In the genomic region with DNA sequence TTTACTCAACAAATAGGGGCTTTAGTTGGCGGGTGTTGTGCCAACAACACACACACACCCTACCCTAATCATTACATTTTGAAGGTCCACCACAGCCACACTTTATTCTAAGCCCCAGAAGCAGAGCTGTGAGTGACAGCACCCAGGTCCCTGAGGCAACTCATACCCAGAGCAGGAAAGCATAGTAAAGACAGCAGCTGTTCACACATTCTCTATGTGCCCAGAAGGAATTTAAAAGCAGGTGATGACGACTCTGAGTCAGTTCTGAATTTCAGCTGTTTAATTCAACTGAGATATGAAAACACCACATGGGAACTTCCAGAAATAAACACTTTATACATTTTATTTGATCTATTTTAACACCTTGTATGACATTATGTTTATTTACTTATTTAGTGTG, we compare ENCODE assay signal across 33 mouse cellular contexts. TPM values are rescaled to one million over a fixed set of nuclear protein-coding genes. Genes with fewer than 3 reads are reported as not detected.
DNase-seq lines count a peak whose midpoint lies in the region; ATAC-seq lines count a peak whose summit lies in the region.
"Had no signal": no experiment of that assay in that cellular context is flagged by ENCODE, and none has a peak within 500 bp of the region (broad histone marks: within the 10 kb centered on the region; RNA-seq: fewer than 3 reads in every experiment).

No protein-coding gene starts in this region.

- H3K36me3 ChIP-seq in forebrain, embryonic 14.5 days (ENCODE audit: control insufficient read depth, insufficient read depth, low read length) = no peaks in the 10 kb centered on the region
- H3K36me3 ChIP-seq in forebrain, embryonic 13.5 days (ENCODE audit: poor library complexity, severe bottlenecking) = no peaks in the 10 kb centered on the region
- H3K36me3 ChIP-seq in limb, embryonic 12.5 days = no peaks in the 10 kb centered on the region
- no peaks in the 10 kb centered on the region for H3K36me3 ChIP-seq in limb, embryonic 10.5 days
- no peaks in the 10 kb centered on the region for H3K36me3 ChIP-seq in limb, embryonic 15.5 days
- H3K36me3 ChIP-seq in midbrain, embryonic 15.5 days (replicated peaks) = no peaks in the 10 kb centered on the region
- H3K36me3 ChIP-seq: embryonic facial prominence, embryonic 12.5 days; G1E; heart, embryonic 15.5 days; intestine, embryonic 15.5 days; lung, embryonic 15.5 days; neural tube, embryonic 13.5 days had no signal

- no peaks in the 10 kb centered on the region; the same call in 1 of the 2 replicates for H3K4me1 ChIP-seq in forebrain, embryonic 14.5 days (ENCODE audit: control insufficient read depth, insufficient read depth, low read length)
- H3K4me1 ChIP-seq in forebrain, embryonic 13.5 days = peaks cover 7% of the 10 kb centered on the region
- peaks cover 14% of the 10 kb centered on the region for H3K4me1 ChIP-seq in limb, embryonic 12.5 days (replicated peaks)
- peaks cover 11% of the 10 kb centered on the region for H3K4me1 ChIP-seq in limb, embryonic 10.5 days
- peaks cover 2% of the 10 kb centered on the region for H3K4me1 ChIP-seq in limb, embryonic 15.5 days
- peaks cover 4% of the 10 kb centered on the region for H3K4me1 ChIP-seq in midbrain, embryonic 15.5 days
- H3K4me1 ChIP-seq: embryonic facial prominence, embryonic 12.5 days had no signal

- no peaks in the 10 kb centered on the region for H3K27me3 ChIP-seq in forebrain, embryonic 14.5 days (replicated peaks; ENCODE audit: control insufficient read depth, insufficient read depth, low read length)
- no peaks in the 10 kb centered on the region for H3K27me3 ChIP-seq in forebrain, embryonic 13.5 days
- H3K27me3 ChIP-seq in limb, embryonic 12.5 days = peaks cover 7% of the 10 kb centered on the region
- 0 out of 2 replicates have a peak, but pooled peaks cover 4% of the 10 kb centered on the region for H3K27me3 ChIP-seq in limb, embryonic 10.5 days (ENCODE audit: low read depth, poor library complexity, severe bottlenecking)
- H3K27me3 ChIP-seq in limb, embryonic 15.5 days = peaks cover 7% of the 10 kb centered on the region; the same call in 1 of the 2 replicates
- H3K27me3 ChIP-seq in midbrain, embryonic 15.5 days (replicated peaks) = no peaks in the 10 kb centered on the region
- H3K27me3 ChIP-seq: embryonic facial prominence, embryonic 12.5 days; heart, embryonic 15.5 days; intestine, embryonic 15.5 days; lung, embryonic 15.5 days; neural tube, embryonic 13.5 days had no signal

- H3K9me3 ChIP-seq in forebrain, embryonic 14.5 days (replicated peaks; ENCODE audit: control insufficient read depth, low read length) = no peaks in the 10 kb centered on the region
- H3K9me3 ChIP-seq in forebrain, embryonic 13.5 days (replicated peaks) = no peaks in the 10 kb centered on the region
- H3K9me3 ChIP-seq in limb, embryonic 12.5 days = no peaks in the 10 kb centered on the region
- no peaks in the 10 kb centered on the region for H3K9me3 ChIP-seq in limb, embryonic 10.5 days (replicated peaks)
- H3K9me3 ChIP-seq in limb, embryonic 15.5 days = no peaks in the 10 kb centered on the region
- no peaks in the 10 kb centered on the region for H3K9me3 ChIP-seq in midbrain, embryonic 15.5 days
- H3K9me3 ChIP-seq: embryonic facial prominence, embryonic 12.5 days; G1E; heart, embryonic 15.5 days; intestine, embryonic 15.5 days; lung, embryonic 15.5 days; neural tube, embryonic 13.5 days had no signal

- DNase-seq in forebrain, embryonic 14.5 days (ENCODE audit: low spot score) = peak; percentile 14
- peak; percentile 34 for DNase-seq in layer of hippocampus, adult 11-12 months (ENCODE audit: low spot score)
- no peak for DNase-seq in layer of hippocampus, postnatal 36 days
- no peak for DNase-seq in limb, embryonic 10.5 days (ENCODE audit: low spot score)
- DNase-seq: adrenal gland, postnatal 10 days; cerebellum, adult 11 months; cerebellum, adult 9-10 months; cerebellum, postnatal 36 days; gastrocnemius, postnatal 10 days; kidney, adult 2 months; kidney, postnatal 4 days; lung, postnatal 36 days; right cerebral cortex, postnatal 25 days; spleen, adult 18-20 months; thymus, adult 18-20 months; thymus, postnatal 25 days had no signal

- 62% methylated on average over 2 of the region's 2 CpGs for whole genome bisulfite sequencing in forebrain, embryonic 14.5 days
- 70% methylated on average over 2 of the region's 2 CpGs for WGBS in forebrain, embryonic 13.5 days
- WGBS in limb, embryonic 12.5 days = 59% methylated on average over 2 of the region's 2 CpGs
- WGBS in limb, embryonic 10.5 days = 69% methylated on average over 2 of the region's 2 CpGs
- 37% methylated on average over 2 of the region's 2 CpGs for WGBS in limb, embryonic 15.5 days
- 72% methylated on average over 2 of the region's 2 CpGs for WGBS in midbrain, embryonic 15.5 days

- no peak overlapping the region for H3K9ac ChIP-seq in forebrain, embryonic 14.5 days (ENCODE audit: low read length)
- H3K9ac ChIP-seq in forebrain, embryonic 13.5 days = no peak overlapping the region
- H3K9ac ChIP-seq in limb, embryonic 12.5 days (replicated peaks) = no peak overlapping the region
- H3K9ac ChIP-seq in limb, embryonic 15.5 days = no peak overlapping the region
- H3K9ac ChIP-seq in midbrain, embryonic 15.5 days = no peak overlapping the region
- H3K9ac ChIP-seq: embryonic facial prominence, embryonic 12.5 days; heart, embryonic 15.5 days; intestine, embryonic 15.5 days; lung, embryonic 15.5 days; neural tube, embryonic 13.5 days had no signal

- no peak overlapping the region for H3K4me3 ChIP-seq in forebrain, embryonic 14.5 days (ENCODE audit: low read depth, low read length)
- no peak overlapping the region for H3K4me3 ChIP-seq in forebrain, embryonic 13.5 days
- H3K4me3 ChIP-seq in limb, embryonic 12.5 days (replicated peaks) = no peak overlapping the region
- H3K4me3 ChIP-seq in limb, embryonic 10.5 days = no peak overlapping the region
- no peak overlapping the region for H3K4me3 ChIP-seq in limb, embryonic 15.5 days
- no peak overlapping the region for H3K4me3 ChIP-seq in midbrain, embryonic 15.5 days
- H3K4me3 ChIP-seq: embryonic facial prominence, embryonic 12.5 days; heart, embryonic 15.5 days; intestine, embryonic 15.5 days; lung, embryonic 15.5 days; neural tube, embryonic 13.5 days had no signal

- H3K27ac ChIP-seq in forebrain, embryonic 14.5 days (ENCODE audit: low read depth, low read length) = no peak overlapping the region
- H3K27ac ChIP-seq in forebrain, embryonic 13.5 days = no peak overlapping the region
- no peak overlapping the region for H3K27ac ChIP-seq in limb, embryonic 12.5 days
- no peak overlapping the region for H3K27ac ChIP-seq in limb, embryonic 10.5 days
- 0 out of 2 replicates have a peak overlapping the region, but pooled peaks have one; percentile 1 for H3K27ac ChIP-seq in limb, embryonic 15.5 days
- H3K27ac ChIP-seq in midbrain, embryonic 15.5 days = no peak overlapping the region
- H3K27ac ChIP-seq: embryonic facial prominence, embryonic 12.5 days; heart, embryonic 15.5 days; hindbrain, postnatal 0 days; intestine, embryonic 15.5 days; lung, embryonic 15.5 days; neural tube, embryonic 13.5 days had no signal

- no peak for ATAC-seq in forebrain, embryonic 14.5 days
- no peak for ATAC-seq in forebrain, embryonic 13.5 days
- 0 out of 2 replicates have a peak, but pooled peaks have one; percentile 22 for ATAC-seq in limb, embryonic 12.5 days (ENCODE audit: insufficient number of reproducible peaks, insufficient read depth, low FRiP score, low TSS enrichment, low read depth)
- ATAC-seq in limb, embryonic 15.5 days (ENCODE audit: insufficient number of reproducible peaks, low FRiP score, low TSS enrichment, low read depth) = no peak
- no peak for ATAC-seq in midbrain, embryonic 15.5 days (replicated peaks)
- ATAC-seq: hindbrain, postnatal 0 days; intestine, embryonic 15.5 days; Patski had no signal

- H3K4me2 ChIP-seq in forebrain, embryonic 14.5 days (ENCODE audit: low read length) = no peak overlapping the region
- H3K4me2 ChIP-seq in forebrain, embryonic 13.5 days = no peak overlapping the region
- H3K4me2 ChIP-seq in limb, embryonic 12.5 days = no peak overlapping the region
- H3K4me2 ChIP-seq in limb, embryonic 15.5 days = no peak overlapping the region
- H3K4me2 ChIP-seq in midbrain, embryonic 15.5 days = no peak overlapping the region
- H3K4me2 ChIP-seq: embryonic facial prominence, embryonic 12.5 days; heart, embryonic 15.5 days; intestine, embryonic 15.5 days; liver, embryonic 11.5 days; lung, embryonic 15.5 days; midbrain, embryonic 11.5 days; neural tube, embryonic 13.5 days had no signal

RNA-seq across cellular contexts. Expression of a gene that starts 15.8 kb away (rescaled TPM):
- polyA plus RNA-seq in forebrain, embryonic 14.5 days (2014; fragmentation: Nextera tagmentation; extraction: Ambion mirVana) = 2.7 and 2.9 TPM in 2 replicates
- 0.74 and 1.4 TPM in 2 replicates for polyA plus RNA-seq in forebrain, embryonic 13.5 days (2015; fragmentation: Nextera tagmentation; extraction: Ambion mirVana)
- 1 to 10 TPM; 5.2 to 5.5 TPM for total RNA-seq in layer of hippocampus, postnatal 36 days (2021)
- 0.19 TPM in 1 of 2 replicates, not detected in the other for polyA plus RNA-seq in limb, embryonic 12.5 days (2016; fragmentation: Nextera tagmentation; extraction: Ambion mirVana)
- polyA plus RNA-seq in limb, embryonic 10.5 days (2016; fragmentation: Nextera tagmentation; extraction: Ambion mirVana) = not detected in 2 replicates
- 1.6 and 2.7 TPM in 2 replicates for polyA plus RNA-seq in limb, embryonic 15.5 days (2015; fragmentation: Nextera tagmentation; extraction: Ambion mirVana)
- polyA plus RNA-seq in midbrain, embryonic 15.5 days (2015; fragmentation: Nextera tagmentation; extraction: Ambion mirVana) = 12.1 and 13.3 TPM in 2 replicates
- total RNA-seq: heart, postnatal 25 days; megakaryocyte, adult 5-6 weeks had no signal
- polyA plus RNA-seq: embryonic facial prominence, embryonic 12.5 days; forebrain, embryonic 11.5 days; liver, embryonic 11.5 days; Patski had no signal

RNA-seq across cellular contexts. Expression of a gene that starts 32.2 kb away (rescaled TPM):
- polyA plus RNA-seq in forebrain, embryonic 14.5 days (2014; fragmentation: Nextera tagmentation; extraction: Ambion mirVana) = 40.7 and 49.4 TPM in 2 replicates
- 51.9 and 56.4 TPM in 2 replicates for polyA plus RNA-seq in forebrain, embryonic 13.5 days (2015; fragmentation: Nextera tagmentation; extraction: Ambion mirVana)
- total RNA-seq in layer of hippocampus, postnatal 36 days (2021) = 10 to 100 TPM; 16.4 to 18.1 TPM
- polyA plus RNA-seq in limb, embryonic 12.5 days (2016; fragmentation: Nextera tagmentation; extraction: Ambion mirVana) = 80.4 and 82.7 TPM in 2 replicates
- 92.0 and 94.8 TPM in 2 replicates for polyA plus RNA-seq in limb, embryonic 10.5 days (2016; fragmentation: Nextera tagmentation; extraction: Ambion mirVana)
- polyA plus RNA-seq in limb, embryonic 15.5 days (2015; fragmentation: Nextera tagmentation; extraction: Ambion mirVana) = 44.1 and 46.1 TPM in 2 replicates
- polyA plus RNA-seq in midbrain, embryonic 15.5 days (2015; fragmentation: Nextera tagmentation; extraction: Ambion mirVana) = 53.0 and 54.1 TPM in 2 replicates

Comparison
In these comparisons a context has a peak if more than half of its experiments do, and no peak if none do; other contexts are left out.
1. DNase-seq: peak in forebrain, embryonic 14.5 days (single experiment) and layer of hippocampus, adult 11-12 months (single experiment); none in layer of hippocampus, postnatal 36 days (0 of 2) and limb, embryonic 10.5 days (single experiment).